In genomic region chr11:29644421-29644820, GRCm38 (mm10) we compare ENCODE assay signal across 18 mouse cellular contexts.
"Had no signal": no experiment of that assay in that cellular context is flagged by ENCODE, and none has a peak within 500 bp of the region (broad histone marks: within the 10 kb centered on the region; RNA-seq: fewer than 3 reads in every experiment).

No protein-coding gene starts in this region.

- H3K4me3 ChIP-seq: layer of hippocampus, adult 2 months; limb, embryonic 10.5 days; limb, embryonic 13.5 days; liver, embryonic 12.5 days; liver, embryonic 15.5 days; lung, embryonic 15.5 days; midbrain, embryonic 13.5 days had no signal

- H3K27me3 ChIP-seq: limb, embryonic 13.5 days; liver, embryonic 12.5 days; liver, embryonic 15.5 days; lung, embryonic 15.5 days; midbrain, embryonic 13.5 days had no signal

- ATAC-seq: liver, embryonic 12.5 days; midbrain, embryonic 13.5 days had no signal

- H3K27ac ChIP-seq: kidney, postnatal 0 days; layer of hippocampus, adult 2 months; limb, embryonic 10.5 days; limb, embryonic 13.5 days; liver, embryonic 12.5 days; liver, embryonic 15.5 days; lung, embryonic 15.5 days; midbrain, embryonic 13.5 days; stomach, postnatal 0 days had no signal

- DNase-seq: kidney, adult 18-20 months; kidney, adult 9 months; kidney, postnatal 25 days; layer of hippocampus, adult 9-11 months; liver; lung, adult 18-20 months; lung, postnatal 10 days; lung, postnatal 4 days; thymus, postnatal 36 days had no signal

- H3K9me3 ChIP-seq: limb, embryonic 10.5 days; limb, embryonic 13.5 days; liver, embryonic 12.5 days; liver, embryonic 15.5 days; lung, embryonic 15.5 days; midbrain, embryonic 13.5 days had no signal

- H3K9ac ChIP-seq: limb, embryonic 13.5 days; liver, embryonic 12.5 days; liver, embryonic 15.5 days; lung, embryonic 15.5 days; midbrain, embryonic 13.5 days had no signal

- H3K36me3 ChIP-seq: limb, embryonic 10.5 days; limb, embryonic 13.5 days; liver, embryonic 12.5 days; liver, embryonic 15.5 days; lung, embryonic 15.5 days; midbrain, embryonic 13.5 days had no signal

- H3K4me1 ChIP-seq: limb, embryonic 13.5 days; midbrain, embryonic 13.5 days had no signal

- H3K4me2 ChIP-seq: limb, embryonic 13.5 days; liver, embryonic 12.5 days; liver, embryonic 15.5 days; lung, embryonic 15.5 days; midbrain, embryonic 13.5 days had no signal
